Mouse (Mus musculus) embryonic facial prominence, embryonic 15.5 days (tissue): ENCODE results near the gene Sdhaf1. TPM values are rescaled to one million over a fixed set of nuclear protein-coding genes. Genes with fewer than 3 reads are reported as not detected.

ENCODE experiments used
- ATAC-seq: fragments of 200-750 bp; cut with Nextera tagmentation; 2 replicates; pipeline ENCODE4 v1.8.0; 2017; ENCODE audit warnings: low read depth, moderate TSS enrichment; ENCODE audit not compliant: insufficient number of reproducible peaks, low FRiP score, low TSS enrichment
- H3K27ac ChIP-seq: fragments of 300-500 bp; sonication (generic); replicated peaks from 2 replicates; pipeline ENCODE4 v1.5.1; 2015; ENCODE audit warnings: mild to moderate bottlenecking, inconsistent platforms
- H3K27me3 ChIP-seq: fragments of 300-500 bp; sonication (generic); 2 replicates; pipeline ENCODE4 v1.6.1; 2015; ENCODE audit warnings: inconsistent platforms
- H3K36me3 ChIP-seq: fragments of 300-500 bp; sonication (generic); 2 replicates; pipeline ENCODE4 v1.6.1; 2015; ENCODE audit warnings: mild to moderate bottlenecking, inconsistent platforms
- H3K4me1 ChIP-seq: fragments of 300-500 bp; sonication (generic); 2 replicates; pipeline ENCODE4 v1.6.1; 2015; ENCODE audit warnings: inconsistent platforms
- H3K4me2 ChIP-seq: fragments of 300-500 bp; sonication (generic); replicated peaks from 2 replicates; pipeline ENCODE4 v1.6.1; 2015; ENCODE audit warnings: mild to moderate bottlenecking, inconsistent platforms
- H3K4me3 ChIP-seq: fragments of 300-500 bp; sonication (generic); replicated peaks from 2 replicates; pipeline ENCODE4 v1.5.1; 2015; ENCODE audit warnings: mild to moderate bottlenecking, inconsistent platforms
- H3K9ac ChIP-seq: fragments of 300-500 bp; sonication (generic); 2 replicates; pipeline ENCODE4 v1.6.1; 2015; ENCODE audit warnings: inconsistent platforms
- H3K9me3 ChIP-seq: fragments of 300-500 bp; sonication (generic); replicated peaks from 2 replicates; pipeline ENCODE4 v1.6.1; 2016; ENCODE audit warnings: inconsistent platforms
- WGBS: fragments of 180-500 bp; shearing (Covaris S2); methylation state at CpG from one replicate; pipeline ENCODE4 v1.1.7; 2015; 5-methylcytosine and 5-hydroxymethylcytosine counted together
- polyA plus RNA-seq: library from polyadenylated mRNA; unstranded; fragments of >200 nt; fragmentation: Nextera tagmentation; extraction: Ambion mirVana; gene quantifications from 2 replicates; pipeline ENCODE4 v1.2.1, GENCODE M21; 2015

Sdhaf1 gene
- polyA plus RNA-seq, 1 experiment from 2014 or later, result 17.9 TPM

DNA sequence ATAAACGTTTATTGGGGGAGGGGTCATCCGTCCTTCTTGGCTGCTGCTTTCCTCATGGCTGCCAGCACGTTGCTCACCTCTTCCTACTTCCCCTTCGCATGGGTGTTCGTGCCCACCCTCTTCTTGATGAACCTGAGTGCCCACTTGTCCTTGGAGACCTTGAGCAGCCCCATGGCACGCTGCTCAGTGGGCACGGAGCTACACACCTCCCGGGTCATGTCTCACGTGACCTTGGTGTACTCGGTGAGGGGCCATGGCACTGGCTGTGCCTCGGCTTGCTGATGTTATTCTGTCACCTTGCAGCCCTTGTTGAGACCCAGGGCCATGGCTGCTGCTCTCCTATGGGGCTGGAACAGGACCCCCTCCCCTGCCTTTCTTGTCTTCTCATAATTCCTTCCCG is 13.6 kb downstream of the Sdhaf1 start:
- ATAC-seq, result no peak
- H3K4me3 ChIP-seq, result no peak overlapping the region
- WGBS, result 82% methylated on average over 12 of the region's 12 CpGs
- no peak overlapping the region for H3K4me2 ChIP-seq
- H3K27ac ChIP-seq, result no peak overlapping the region
- H3K27me3 ChIP-seq, result no peaks in the 10 kb centered on the region
- H3K36me3 ChIP-seq, result peaks cover 26% of the 10 kb centered on the region
- peaks cover 30% of the 10 kb centered on the region for H3K4me1 ChIP-seq
- no peak overlapping the region for H3K9ac ChIP-seq
- no peaks in the 10 kb centered on the region for H3K9me3 ChIP-seq

DNA sequence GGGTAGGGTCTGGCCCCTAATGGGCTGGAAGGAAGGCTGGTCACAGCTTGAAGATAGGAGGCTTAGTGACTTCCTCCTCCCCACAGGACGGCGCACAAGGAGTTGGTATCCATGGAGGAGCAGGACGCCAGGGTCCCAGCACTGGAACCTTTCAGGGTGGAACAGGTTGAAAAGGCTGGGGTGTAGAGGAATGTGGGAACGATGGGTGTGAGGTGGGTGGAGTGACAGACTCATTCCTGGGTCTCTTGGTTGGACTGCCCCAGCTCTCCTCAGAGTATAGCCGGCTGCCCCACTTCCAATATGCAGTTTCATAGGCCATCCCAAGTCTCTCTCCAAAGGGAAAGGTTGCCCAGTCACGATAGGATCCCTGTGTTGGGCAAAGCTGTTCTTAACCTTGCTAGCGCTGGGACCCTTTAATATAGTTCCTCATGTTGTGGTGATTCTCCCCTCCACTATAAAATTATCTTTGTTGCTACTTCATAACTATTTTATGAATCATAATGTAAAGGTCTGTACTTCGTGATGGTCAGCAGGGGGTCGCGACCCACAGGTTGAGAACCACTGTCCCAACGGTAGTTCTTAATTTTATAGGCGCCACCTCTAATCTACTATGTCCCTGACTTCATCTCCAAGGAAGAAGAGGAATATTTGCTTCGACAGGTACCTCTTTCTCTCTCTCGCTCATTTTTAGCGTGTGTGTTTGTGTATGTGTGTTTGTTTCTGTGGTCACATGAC is 14.1 kb downstream of the Sdhaf1 start:
- H3K4me1 ChIP-seq, result peaks cover 25% of the 10 kb centered on the region
- H3K4me3 ChIP-seq, result peak overlapping the region; percentile 71
- peak overlapping the region; percentile 72; the same call in 1 of the 2 replicates for H3K27ac ChIP-seq
- H3K36me3 ChIP-seq, result peaks cover 28% of the 10 kb centered on the region
- no peaks in the 10 kb centered on the region for H3K27me3 ChIP-seq
- ATAC-seq, result no peak
- H3K9ac ChIP-seq, result peak overlapping the region; percentile 63
- whole genome bisulfite sequencing, result 62% methylated on average over 15 of the region's 15 CpGs
- no peaks in the 10 kb centered on the region for H3K9me3 ChIP-seq
- peak overlapping the region; percentile 83 for H3K4me2 ChIP-seq

DNA sequence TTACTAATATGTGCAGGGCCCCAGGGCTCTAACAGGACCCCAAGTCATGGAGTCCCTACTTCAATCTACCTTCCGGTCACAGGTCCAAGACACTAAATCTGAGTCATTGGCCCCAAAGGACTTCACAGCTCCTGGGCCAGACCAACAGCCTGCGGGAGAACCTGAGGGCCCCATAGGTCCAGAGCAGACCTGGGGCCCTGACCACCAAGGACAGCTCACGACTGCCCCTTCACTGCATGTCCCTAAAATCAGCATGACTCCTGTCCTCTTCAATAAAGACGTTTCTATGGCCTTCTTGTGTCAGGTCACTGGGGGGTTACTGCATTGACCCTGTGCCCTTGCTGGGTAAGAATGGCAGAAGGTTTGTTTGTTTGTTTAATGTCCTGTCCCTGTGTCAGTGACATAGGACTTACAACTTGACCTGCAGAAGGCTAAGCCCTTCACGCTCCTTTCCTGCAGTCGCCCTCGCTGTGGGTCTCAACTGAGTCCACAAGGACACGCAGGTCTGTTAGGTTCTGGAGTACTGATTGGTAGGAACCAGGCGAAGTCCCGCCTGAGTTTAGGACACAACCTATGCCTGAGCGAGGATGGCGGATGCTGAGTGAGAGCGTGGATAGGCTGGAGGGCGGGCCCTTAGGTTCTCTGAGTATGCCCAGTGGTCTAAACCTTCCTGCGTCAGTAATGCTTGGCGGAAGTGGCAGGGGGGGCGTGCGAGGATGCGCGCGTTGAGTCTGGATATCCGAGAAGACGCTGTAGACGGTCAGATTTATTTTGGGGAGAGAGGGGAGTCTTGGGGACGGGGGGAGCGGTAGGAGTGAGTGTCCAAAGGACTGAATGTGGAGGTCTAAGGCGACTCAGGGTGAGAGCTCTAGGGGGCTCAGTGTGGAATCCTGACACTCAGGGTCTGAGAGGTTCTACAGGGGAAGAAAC is 15.4 kb downstream of the Sdhaf1 start, which contains the start of gene Alkbh6:
Gene Alkbh6, plus strand, starts transcription at position 642 of the 930 bp plus-strand sequence.
- no peaks in the 10 kb centered on the region for H3K27me3 ChIP-seq
- peak; percentile 100 for ATAC-seq
- peak within 1 kb of the TSS; percentile 72 for H3K27ac ChIP-seq
- peak within 1 kb of the TSS; percentile 63 for H3K9ac ChIP-seq
- peak within 1 kb of the TSS; percentile 83 for H3K4me2 ChIP-seq
- peaks cover 21% of the 10 kb centered on the region for H3K4me1 ChIP-seq
- 4% methylated on average over 27 of the region's 27 CpGs for WGBS
- no peaks in the 10 kb centered on the region for H3K9me3 ChIP-seq
- H3K36me3 ChIP-seq, result peaks cover 35% of the 10 kb centered on the region
- peak within 1 kb of the TSS; percentile 71 for H3K4me3 ChIP-seq

DNA sequence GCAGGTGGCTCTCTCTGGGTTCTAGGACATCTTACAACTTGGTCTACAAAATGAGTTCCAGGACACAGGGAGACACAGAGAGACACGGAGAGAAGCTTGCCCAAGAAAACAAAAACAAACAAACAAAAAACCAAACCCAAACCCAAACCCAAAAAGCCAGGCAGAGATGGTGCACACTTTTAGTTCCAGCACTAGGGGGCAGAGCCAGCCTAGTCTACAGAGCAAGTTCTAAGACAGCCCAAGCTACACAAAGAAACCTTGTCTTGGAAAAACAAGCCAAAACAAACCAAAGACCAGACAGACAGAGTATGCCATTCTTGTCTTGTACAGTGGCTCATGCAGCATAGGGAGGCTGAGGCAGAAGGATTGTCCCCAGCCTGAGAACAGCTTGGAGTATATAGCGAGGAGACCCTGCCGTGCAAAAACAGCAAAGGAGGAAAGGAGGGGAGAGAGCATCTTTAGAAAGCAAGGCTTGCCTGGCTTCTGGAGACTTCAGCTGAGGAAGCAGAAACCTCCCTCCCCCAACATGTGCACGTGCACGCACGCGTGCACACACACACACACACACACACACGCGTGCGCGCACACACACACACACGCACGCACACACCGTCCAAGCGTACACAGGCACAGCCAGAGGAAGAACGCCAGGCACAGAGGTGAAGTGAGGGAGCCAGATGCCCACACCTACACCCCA is 17.5 kb downstream of the Sdhaf1 start:
- Histone ChIP-seq H3K27ac (no peak overlapping the region), H3K9ac (no peak overlapping the region), H3K9me3 (no peaks in the 10 kb centered on the region), H3K4me1 (peaks cover 21% of the 10 kb centered on the region), H3K36me3 (peaks cover 45% of the 10 kb centered on the region), H3K4me3 (no peak overlapping the region), H3K27me3 (no peaks in the 10 kb centered on the region), H3K4me2 (no peak overlapping the region)
- 91% methylated on average over 16 of the region's 16 CpGs for WGBS
- ATAC-seq, result no peak

DNA sequence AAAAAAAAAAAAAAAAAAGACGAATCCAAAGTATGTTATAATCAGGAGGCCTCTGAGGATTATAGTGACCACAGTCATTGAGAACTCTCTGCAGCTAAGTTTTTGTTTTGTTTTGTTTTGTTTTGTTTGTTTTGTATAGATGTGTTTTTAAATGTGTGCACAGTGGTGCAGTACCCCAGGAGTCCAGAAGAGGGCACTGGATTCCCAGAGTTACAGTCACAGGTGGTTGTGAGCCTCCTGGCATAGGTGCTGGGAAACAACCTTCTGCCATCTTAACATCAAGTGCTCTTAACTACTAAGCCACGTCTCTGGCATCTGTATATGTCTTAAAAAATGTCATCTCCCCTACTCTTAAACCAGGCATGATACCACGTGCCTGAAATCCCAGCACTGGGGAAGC is 22.8 kb downstream of the Sdhaf1 start:
- no peak for ATAC-seq
- Histone ChIP-seq H3K4me2 (no peak overlapping the region), H3K27me3 (no peaks in the 10 kb centered on the region), H3K9ac (no peak overlapping the region), H3K27ac (no peak overlapping the region), H3K36me3 (peaks cover 82% of the 10 kb centered on the region), H3K9me3 (no peaks in the 10 kb centered on the region), H3K4me3 (no peak overlapping the region), H3K4me1 (no peaks in the 10 kb centered on the region)
- 52% methylated on average over 3 of the region's 3 CpGs for WGBS

DNA sequence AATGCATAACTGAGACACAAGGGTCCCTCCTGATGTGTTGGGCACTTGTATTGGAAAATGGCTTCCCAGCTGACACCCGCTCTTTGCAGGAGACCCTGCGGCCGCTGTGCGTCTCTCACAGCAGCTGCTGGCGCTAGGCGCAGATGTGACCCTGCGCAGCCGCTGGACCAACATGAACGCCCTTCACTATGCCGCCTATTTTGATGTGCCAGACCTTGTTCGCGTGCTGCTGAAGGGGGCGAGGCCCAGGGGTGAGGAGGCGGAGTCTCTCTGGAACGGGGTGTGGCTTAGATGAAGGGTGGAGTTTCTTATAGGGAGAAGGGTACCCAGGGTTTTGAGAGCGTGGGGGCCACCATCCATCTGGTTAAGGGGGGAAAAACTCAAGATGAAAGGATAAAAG is 26.4 kb downstream of the Sdhaf1 start:
- Histone ChIP-seq H3K9me3 (no peaks in the 10 kb centered on the region), H3K36me3 (peaks cover 69% of the 10 kb centered on the region), H3K9ac (no peak overlapping the region), H3K4me2 (no peak overlapping the region), H3K27me3 (no peaks in the 10 kb centered on the region), H3K4me1 (peaks cover 8% of the 10 kb centered on the region; the same call in 1 of the 2 replicates), H3K27ac (no peak overlapping the region), H3K4me3 (no peak overlapping the region)
- 81% methylated on average over 16 of the region's 16 CpGs for WGBS
- no peak for ATAC-seq

DNA sequence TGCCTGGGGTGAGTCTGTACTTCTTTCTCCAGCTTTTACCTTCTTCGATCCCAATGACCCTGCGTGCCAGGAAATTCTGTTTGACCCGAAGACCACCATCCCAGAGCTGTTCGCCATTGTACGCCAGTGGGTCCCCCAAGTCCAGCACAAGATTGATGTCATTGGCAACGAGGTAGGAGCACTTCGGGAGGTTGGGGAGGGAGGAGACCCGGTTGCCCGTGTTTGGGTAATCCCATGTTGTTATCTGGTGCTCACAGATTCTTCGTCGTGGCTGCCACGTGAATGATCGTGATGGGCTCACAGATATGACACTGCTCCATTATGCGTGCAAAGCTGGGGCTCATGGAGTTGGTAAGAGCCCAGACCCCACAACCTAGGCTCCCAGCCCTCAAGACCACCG is 26.9 kb downstream of the Sdhaf1 start:
- no peak overlapping the region for H3K27ac ChIP-seq
- H3K36me3 ChIP-seq, result peaks cover 64% of the 10 kb centered on the region
- 90% methylated on average over 15 of the region's 15 CpGs for WGBS

DNA sequence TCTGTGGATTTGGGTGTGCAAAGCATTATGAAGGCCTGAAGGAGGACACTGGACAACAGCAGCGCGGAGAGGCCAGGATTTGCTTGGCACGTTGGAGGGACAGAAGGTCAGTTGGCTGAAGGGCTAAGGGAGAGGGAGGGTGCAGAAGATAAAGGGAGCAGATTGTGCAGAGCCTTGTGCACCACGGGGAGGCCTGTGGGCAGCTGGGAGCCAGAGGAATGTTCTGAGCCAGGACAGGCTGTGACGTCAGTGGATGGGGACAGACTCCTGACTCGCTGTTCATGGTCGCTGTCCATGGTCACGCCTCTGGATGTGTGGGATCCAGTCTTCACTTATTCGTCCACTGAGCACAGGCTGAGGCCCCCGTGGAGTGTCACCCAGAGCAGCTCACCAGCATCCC is 28.6 kb downstream of the Sdhaf1 start:
- H3K36me3 ChIP-seq, result peaks cover 50% of the 10 kb centered on the region
- peaks cover 21% of the 10 kb centered on the region for H3K4me1 ChIP-seq
- no peaks in the 10 kb centered on the region for H3K9me3 ChIP-seq
- H3K27me3 ChIP-seq, result no peaks in the 10 kb centered on the region
- no peak overlapping the region for H3K27ac ChIP-seq
- no peak overlapping the region for H3K4me3 ChIP-seq
- H3K4me2 ChIP-seq, result no peak overlapping the region
- H3K9ac ChIP-seq, result no peak overlapping the region
- no peak for ATAC-seq
- 55% methylated on average over 10 of the region's 10 CpGs for WGBS

More for the DNA sequence above, 26.9 kb downstream of the Sdhaf1 start:
- Histone ChIP-seq H3K9me3 (no peaks in the 10 kb centered on the region), H3K4me3 (no peak overlapping the region), H3K4me1 (peaks cover 12% of the 10 kb centered on the region), H3K4me2 (no peak overlapping the region), H3K9ac (no peak overlapping the region), H3K27me3 (no peaks in the 10 kb centered on the region)
- ATAC-seq, result no peak

DNA sequence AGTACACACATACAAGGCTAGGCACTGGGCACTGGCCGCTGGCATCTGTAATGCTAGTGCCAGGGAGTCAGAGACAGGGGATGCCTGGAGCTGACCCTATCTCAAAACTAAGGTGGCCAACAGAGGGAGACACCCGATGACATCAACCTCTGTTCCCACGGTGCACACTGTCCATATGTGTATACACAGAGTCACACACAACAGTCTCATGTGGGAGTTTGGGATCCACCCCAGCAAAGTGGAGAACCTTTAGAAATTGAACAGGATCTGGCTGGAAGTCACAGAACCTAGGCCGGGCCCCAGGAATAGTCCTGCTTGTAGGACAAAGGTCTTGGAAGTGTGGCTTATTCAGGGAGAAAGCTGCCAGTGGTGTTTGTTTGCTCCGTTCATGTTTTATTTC is 29.4 kb downstream of the Sdhaf1 start:
- WGBS, result 92% methylated on average over 5 of the region's 5 CpGs
- no peak overlapping the region for H3K9ac ChIP-seq
- no peak overlapping the region for H3K27ac ChIP-seq
- no peak for ATAC-seq
- peaks cover 42% of the 10 kb centered on the region for H3K36me3 ChIP-seq
- H3K4me1 ChIP-seq, result peaks cover 21% of the 10 kb centered on the region
- H3K27me3 ChIP-seq, result no peaks in the 10 kb centered on the region
- H3K9me3 ChIP-seq, result no peaks in the 10 kb centered on the region
- H3K4me3 ChIP-seq, result no peak overlapping the region
- H3K4me2 ChIP-seq, result no peak overlapping the region

DNA sequence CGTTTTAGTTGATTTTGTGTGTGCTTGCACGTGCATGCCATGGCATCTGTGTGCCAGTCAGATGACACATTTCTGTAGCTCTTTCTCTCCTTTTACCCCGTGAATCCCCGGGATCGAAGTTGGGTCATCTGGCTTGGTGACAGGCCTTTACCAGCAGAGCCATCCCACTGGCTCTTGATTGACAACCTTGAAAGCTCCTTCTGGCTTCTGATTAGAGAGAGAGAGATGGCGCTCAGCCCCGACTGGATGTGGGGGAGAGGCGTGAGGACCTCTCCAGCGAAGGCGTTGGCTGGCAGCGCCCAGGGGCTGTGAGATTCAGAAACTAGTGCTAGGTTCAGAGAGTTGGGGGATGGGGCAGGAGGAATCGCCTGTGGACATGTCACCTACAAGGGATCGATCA is 29.9 kb downstream of the Sdhaf1 start:
- 73% methylated on average over 13 of the region's 13 CpGs for WGBS

More for the DNA sequence above, 29.9 kb downstream of the Sdhaf1 start:
- no peak for ATAC-seq
- Histone ChIP-seq H3K27ac (no peak overlapping the region), H3K9ac (no peak overlapping the region), H3K4me2 (no peak overlapping the region), H3K27me3 (no peaks in the 10 kb centered on the region), H3K9me3 (no peaks in the 10 kb centered on the region), H3K36me3 (peaks cover 37% of the 10 kb centered on the region), H3K4me1 (peaks cover 21% of the 10 kb centered on the region), H3K4me3 (no peak overlapping the region)
